Mouse (Mus musculus) cortical plate, adult 2 months (tissue): ENCODE data around the gene Gm49383. TPM values are rescaled to one million over a fixed set of nuclear protein-coding genes. Genes with fewer than 3 reads are reported as not detected.
"Not testable (repeated sequence)": the region's sequence is repeated elsewhere in the genome, so short reads cannot be mapped to it uniquely, and the experiment has no call there.

Source experiments
- H3K27ac ChIP-seq: fragments of 200-500 bp; 2 replicates; pipeline ENCODE4 v1.5.1; 2012; ENCODE audit warnings: low read length, control low read depth, inconsistent platforms; ENCODE audit not compliant: insufficient read depth
- H3K4me1 ChIP-seq: fragments of 200-500 bp; 2 replicates; pipeline ENCODE4 v1.6.1; 2011; ENCODE audit warnings: low read length; ENCODE audit not compliant: control insufficient read depth, insufficient read depth
- H3K4me3 ChIP-seq: fragments of 200-500 bp; 2 replicates; pipeline ENCODE4 v1.5.1; 2011; ENCODE audit warnings: mild to moderate bottlenecking, low read length, control low read depth; ENCODE audit not compliant: insufficient read depth
- CTCF ChIP-seq: fragments of 200-500 bp; IDR thresholded peaks from 2 replicates; pipeline ENCODE4 v1.5.1; 2011; ENCODE audit warnings: mild to moderate bottlenecking, control low read depth, low read length; ENCODE audit not compliant: insufficient read depth; ENCODE audit errors: extremely low read depth
- POLR2A ChIP-seq: fragments of 200-500 bp; IDR thresholded peaks from 2 replicates; pipeline ENCODE4 v1.6.1; 2011; ENCODE audit warnings: mild to moderate bottlenecking, low read length, control low read depth; ENCODE audit not compliant: insufficient read depth; ENCODE audit errors: extremely low read depth
- polyA plus RNA-seq: library from polyadenylated mRNA; depleted of rRNA; stranded (reverse); fragments of >200 nt; gene quantifications from 2 replicates; pipeline ENCODE4 v1.2.3, GENCODE M21; 2012

Gene Gm49383
- polyA plus RNA-seq, 1 experiment = 0.61 TPM

DNA sequence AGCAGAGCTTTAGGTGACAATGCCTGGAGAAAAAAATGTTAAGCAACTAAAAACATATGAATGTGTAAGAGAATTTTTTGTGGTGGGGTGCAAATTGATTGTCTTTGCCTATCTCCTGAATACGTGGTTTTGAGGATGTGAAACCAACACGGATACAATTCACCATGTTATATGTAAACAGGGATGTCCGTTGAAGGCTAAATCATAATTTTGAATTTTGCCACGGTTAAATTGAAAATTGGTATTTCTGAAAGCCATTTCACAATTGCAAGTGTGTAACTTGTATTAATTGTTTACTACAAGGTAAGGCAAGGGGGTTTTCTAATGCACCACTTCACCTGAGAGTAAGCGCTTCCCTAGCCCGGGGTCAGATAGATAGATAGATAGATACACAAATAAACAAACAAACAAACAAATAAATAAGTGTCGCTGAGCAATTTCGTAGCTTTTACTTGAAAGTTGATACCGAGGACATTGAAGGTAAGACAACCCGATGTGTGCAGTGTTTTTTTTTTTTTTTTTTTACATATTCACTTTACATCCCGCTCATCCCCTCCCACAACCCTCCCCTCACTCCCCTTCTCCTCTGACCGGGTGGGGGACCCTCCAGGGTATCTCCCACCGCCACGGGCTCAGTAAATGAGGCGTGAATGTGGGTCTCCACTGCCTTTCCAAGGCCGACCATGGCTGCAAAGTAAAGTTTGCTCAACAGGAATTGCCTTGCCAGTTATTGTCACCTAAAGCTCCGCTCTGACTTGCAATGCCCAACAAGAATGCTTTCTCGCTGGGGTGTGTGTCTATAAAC lies 29.0 kb downstream of the Gm49383 start:
- peak overlapping the region; percentile 59 for H3K4me3 ChIP-seq
- no peaks in the 10 kb centered on the region for H3K4me1 ChIP-seq
- TF ChIP-seq CTCF (no peak), POLR2A (no peak)
- H3K27ac ChIP-seq = no peak overlapping the region

DNA sequence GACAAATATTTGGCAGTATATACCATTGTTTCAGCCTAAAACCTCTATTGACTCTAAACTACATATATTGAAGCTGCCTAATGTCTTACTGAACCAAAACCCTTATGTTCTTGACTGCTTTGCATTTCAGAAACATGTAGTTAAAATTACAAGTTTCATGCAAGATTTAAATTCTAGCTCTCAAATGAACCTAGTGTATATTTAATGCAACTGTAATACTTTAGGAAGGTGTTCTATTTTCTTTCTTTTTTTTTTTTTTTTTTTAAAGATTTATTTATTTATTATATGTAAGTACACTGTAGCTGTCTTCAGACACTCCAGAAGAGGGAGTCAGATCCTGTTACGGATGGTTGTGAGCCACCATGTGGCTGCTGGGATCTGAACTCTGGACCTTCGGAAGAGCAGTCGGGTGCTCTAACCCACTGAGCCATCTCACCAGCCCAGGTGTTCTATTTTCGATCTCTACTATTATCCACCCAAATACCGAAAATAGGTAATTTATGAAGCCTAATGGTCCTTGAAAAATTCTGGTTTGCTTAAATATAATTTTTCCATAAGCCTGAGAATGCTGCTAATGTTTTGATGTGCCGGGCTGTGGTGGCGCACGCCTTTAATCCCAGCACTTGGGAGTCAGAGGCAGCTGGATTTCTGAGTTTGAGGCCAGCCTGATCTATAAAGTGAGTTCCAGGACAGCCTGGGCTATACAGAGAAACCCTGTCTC lies 29.9 kb downstream of the Gm49383 start:
- not testable (repeated sequence) for H3K4me3 ChIP-seq, H3K4me1 ChIP-seq, H3K27ac ChIP-seq

DNA sequence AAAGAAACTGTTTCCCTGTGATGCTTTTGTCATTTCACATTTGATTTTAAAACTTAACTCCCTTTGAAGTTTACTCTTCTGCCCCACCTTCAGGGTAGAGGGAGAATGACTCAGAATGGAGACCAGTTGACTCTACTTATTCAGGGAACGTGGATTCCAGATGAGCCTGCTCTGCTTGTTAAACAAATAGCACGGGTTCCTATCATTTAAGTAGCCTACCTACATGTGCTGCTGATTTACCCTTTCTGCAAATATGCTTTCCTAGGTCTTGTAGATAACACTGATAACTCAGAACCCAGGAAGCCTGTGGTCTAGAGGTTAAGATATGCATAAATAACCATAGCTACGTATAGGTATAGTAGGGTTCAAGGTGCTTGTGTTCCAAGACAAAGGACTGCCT lies 32.0 kb downstream of the Gm49383 start:
- Histone ChIP-seq H3K4me1 (no peaks in the 10 kb centered on the region), H3K4me3 (no peak overlapping the region), H3K27ac (no peak overlapping the region)
- TF ChIP-seq POLR2A = no peak
- no peak for TF ChIP-seq CTCF

DNA sequence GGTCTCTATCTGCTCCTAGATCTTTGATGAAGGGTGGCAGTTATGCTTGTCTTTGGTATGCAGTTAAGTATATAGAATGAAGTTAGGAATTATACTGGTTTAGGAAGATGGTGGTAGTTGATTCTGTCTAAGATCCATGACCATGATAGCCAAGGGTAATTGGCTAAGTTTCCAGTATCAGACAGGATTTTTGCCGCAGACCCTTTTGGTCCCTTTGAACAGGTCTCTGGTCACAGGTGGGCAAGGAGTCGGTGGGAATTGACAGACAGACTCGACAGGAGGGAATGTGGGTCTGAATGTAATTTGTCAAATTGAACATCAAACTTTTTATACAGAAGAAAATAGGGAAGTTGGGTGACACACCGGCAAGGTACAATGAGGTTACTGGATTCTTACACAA lies 33.3 kb downstream of the Gm49383 start:
- not testable (repeated sequence) for H3K27ac ChIP-seq, H3K4me3 ChIP-seq, H3K4me1 ChIP-seq

DNA sequence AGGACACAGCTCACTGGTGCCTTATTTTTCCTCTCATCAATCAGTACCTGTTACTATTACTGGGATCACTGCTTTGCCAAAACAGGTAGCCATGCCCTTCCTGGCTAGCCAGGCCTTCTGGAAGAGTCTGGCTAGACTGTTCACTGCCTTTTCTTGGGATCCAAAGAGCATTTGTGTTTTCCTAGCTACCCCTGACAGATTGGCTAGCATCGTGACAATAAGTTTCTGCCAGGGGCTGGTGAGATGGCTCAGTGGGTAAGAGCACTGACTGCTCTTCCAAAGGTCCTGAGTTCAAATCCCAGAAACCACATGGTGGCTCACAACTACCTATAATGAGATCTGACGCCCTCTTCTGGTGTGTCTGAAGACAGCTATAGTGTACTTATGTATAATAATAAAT lies 36.2 kb downstream of the Gm49383 start:
- H3K27ac ChIP-seq, H3K4me3 ChIP-seq, H3K4me1 ChIP-seq: not testable (repeated sequence)

DNA sequence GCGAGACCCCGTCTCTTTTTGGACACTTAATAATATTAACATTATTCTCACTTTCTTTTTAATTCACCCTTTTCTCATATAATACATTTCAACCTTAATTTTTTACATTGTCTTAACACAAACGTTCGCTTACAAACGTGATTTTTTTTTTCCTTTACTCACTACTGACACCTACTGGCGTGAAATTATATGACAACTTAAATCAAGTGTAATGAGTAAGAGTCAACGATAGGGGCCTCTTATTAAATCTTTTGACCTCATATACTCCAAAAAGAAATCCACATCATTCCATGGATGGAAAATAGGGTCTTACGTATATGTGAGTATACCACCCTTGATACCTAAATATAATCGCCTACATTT lies 37.3 kb downstream of the Gm49383 start:
- Histone ChIP-seq H3K27ac (no peak overlapping the region), H3K4me1 (peaks cover 3% of the 10 kb centered on the region; the same call in 1 of the 2 replicates), H3K4me3 (no peak overlapping the region)
- TF ChIP-seq CTCF = no peak
- TF ChIP-seq POLR2A = no peak

DNA sequence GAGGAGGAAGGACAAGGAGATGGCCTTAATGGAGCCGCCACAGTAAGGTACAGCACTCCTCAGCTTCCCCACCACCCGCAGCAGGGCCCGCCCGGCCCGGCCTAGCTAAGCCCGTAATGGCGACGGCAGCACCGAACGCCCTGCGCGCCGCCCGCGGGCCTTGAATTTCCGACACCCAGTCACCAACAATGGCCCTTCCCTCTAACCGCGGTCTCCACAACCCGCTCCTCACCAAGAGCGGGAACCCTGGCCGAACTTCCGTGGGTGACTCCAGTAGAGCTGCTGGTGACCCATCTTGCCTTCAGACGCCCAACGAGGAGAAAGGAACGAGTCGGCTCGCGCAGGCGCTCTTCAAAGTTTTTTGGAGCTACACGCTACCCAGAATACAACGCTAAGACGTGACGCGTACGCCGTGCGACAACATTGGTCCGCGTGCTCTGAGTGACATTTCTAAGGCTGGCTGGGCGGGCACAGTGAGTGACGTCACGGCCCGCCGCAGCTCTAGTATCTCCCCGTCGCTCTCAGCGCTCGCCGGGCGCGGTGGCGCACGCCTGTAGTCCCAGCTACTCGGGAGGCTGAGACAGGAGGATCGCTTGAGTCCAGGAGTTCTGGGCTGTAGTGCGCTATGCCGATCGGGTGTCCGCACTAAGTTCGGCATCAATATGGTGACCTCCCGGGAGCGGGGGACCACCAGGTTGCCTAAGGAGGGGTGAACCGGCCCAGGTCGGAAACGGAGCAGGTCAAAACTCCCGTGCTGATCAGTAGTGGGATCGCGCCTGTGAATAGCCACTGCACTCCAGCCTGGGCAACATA lies 37.9 kb downstream of the Gm49383 start, which contains the start of gene Rps29:
TSS of gene Rps29 (minus strand) at position 422 of the 813 bp plus-strand sequence.
- TF ChIP-seq POLR2A = peak; percentile 94
- Histone ChIP-seq H3K27ac (peak within 1 kb of the TSS; percentile 30), H3K4me3 (peak within 1 kb of the TSS; percentile 69)
- not testable (repeated sequence) for H3K4me1 ChIP-seq

DNA sequence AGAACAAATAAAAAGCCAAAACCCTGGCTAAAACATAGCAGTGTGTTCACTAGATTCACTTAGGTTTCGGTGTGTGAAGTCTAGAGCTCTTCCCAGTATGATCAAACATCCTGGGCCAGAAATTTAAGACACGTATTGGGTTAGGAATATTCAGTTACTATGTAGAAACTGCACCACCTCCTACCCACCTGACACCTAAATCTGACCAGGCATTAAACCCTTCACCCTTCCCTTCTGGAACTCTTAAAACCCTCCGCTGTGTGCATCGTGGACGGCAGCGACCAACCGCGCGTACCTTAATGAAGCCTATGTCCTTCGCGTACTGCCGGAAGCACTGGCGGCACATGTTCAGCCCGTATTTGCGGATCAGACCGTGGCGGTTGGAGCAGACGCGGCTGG lies 38.5 kb downstream of the Gm49383 start:
- TF ChIP-seq POLR2A = no peak
- no peak for TF ChIP-seq CTCF

DNA sequence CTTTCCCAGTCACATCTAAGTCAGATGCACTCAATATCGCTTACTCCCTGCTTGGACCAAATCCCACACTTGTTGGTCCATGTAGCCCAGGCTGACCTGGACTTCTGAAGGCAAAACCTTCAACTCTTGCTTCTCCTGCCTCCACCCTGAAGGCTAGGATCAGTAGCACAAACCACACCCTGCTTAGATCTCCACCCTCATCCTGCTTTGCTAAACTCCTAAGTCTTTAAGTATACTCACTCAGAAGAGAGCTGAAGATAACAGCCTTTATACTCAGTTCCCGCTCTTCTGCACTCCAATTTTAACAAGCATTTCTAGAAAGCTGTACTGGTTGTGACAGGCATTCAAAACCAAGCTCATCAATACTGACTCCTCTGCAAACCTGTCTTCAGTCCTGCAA lies 39.8 kb downstream of the Gm49383 start:
- Histone ChIP-seq H3K27ac (no peak overlapping the region), H3K4me1 (peaks cover 3% of the 10 kb centered on the region; the same call in 1 of the 2 replicates), H3K4me3 (no peak overlapping the region)
- TF ChIP-seq POLR2A = 0 out of 2 replicates have a peak, but pooled peaks have one; percentile 21
- TF ChIP-seq CTCF = no peak

More for the DNA sequence above, 38.5 kb downstream of the Gm49383 start:
- Histone ChIP-seq H3K4me1 (peaks cover 3% of the 10 kb centered on the region; the same call in 1 of the 2 replicates), H3K27ac (peak overlapping the region; percentile 30), H3K4me3 (peak overlapping the region; percentile 69)

DNA sequence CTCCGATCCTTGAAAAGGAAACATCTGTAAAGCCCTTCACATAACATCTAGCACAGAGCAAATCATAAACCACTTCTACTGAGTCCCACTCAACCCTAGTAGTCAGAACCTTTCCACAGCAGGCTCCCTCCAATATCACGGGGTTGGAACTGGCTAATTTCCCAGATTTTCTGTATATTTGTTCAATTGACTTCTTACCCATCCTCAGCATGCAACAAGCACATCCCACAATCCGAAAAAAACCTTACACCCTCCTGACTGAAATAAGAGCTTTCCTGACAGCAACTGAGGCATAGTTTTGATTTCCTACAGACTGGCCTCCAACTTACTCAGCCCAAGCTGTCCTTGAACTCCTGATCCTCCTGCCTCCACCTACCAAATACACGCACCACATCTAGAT lies 40.5 kb downstream of the Gm49383 start:
- peaks cover 3% of the 10 kb centered on the region; the same call in 1 of the 2 replicates for H3K4me1 ChIP-seq
- H3K4me3 ChIP-seq = no peak overlapping the region
- H3K27ac ChIP-seq = no peak overlapping the region
- TF ChIP-seq CTCF = no peak
- TF ChIP-seq POLR2A = no peak
